20 mouse cellular contexts compared by ENCODE assay signal in genomic region chr13:34292042-34292441, GRCm38 (mm10). TPM values are rescaled to one million over a fixed set of nuclear protein-coding genes. Genes with fewer than 3 reads are reported as not detected.
DNase-seq lines count a peak whose midpoint lies in the region; ATAC-seq and TF ChIP-seq lines count a peak whose summit lies in the region.
"Had no signal": no experiment of that assay in that cellular context is flagged by ENCODE, and none has a peak within 500 bp of the region (broad histone marks: within the 10 kb centered on the region; RNA-seq: fewer than 3 reads in every experiment).

No protein-coding gene starts in this region.

- intact Hi-C loops in left cerebral cortex, postnatal 25 days (cut with DNase I) = no loop called here

- no peak overlapping the region for H3K27ac ChIP-seq in kidney, embryonic 14.5 days (ENCODE audit: low read depth, low read length)
- no peak overlapping the region for H3K27ac ChIP-seq in kidney, embryonic 15.5 days
- no peak overlapping the region for H3K27ac ChIP-seq in liver, embryonic 14.5 days
- no peak overlapping the region for H3K27ac ChIP-seq in forebrain, embryonic 16.5 days (ENCODE audit: low read length)
- H3K27ac ChIP-seq: embryonic facial prominence, embryonic 12.5 days; forebrain, embryonic 12.5 days; gastrocnemius, adult 2 months; hindbrain, embryonic 10.5 days; limb, embryonic 15.5 days; midbrain, embryonic 13.5 days had no signal

- no peak overlapping the region for H3K4me3 ChIP-seq in kidney, embryonic 14.5 days (ENCODE audit: low read length)
- H3K4me3 ChIP-seq in kidney, embryonic 15.5 days (replicated peaks) = no peak overlapping the region
- no peak overlapping the region for H3K4me3 ChIP-seq in liver, embryonic 14.5 days (ENCODE audit: insufficient read depth in 1 of 2, low read depth in 2 of 2, low read length in 2 of 2)
- H3K4me3 ChIP-seq in myocyte = no peak overlapping the region
- H3K4me3 ChIP-seq in forebrain, embryonic 16.5 days (replicated peaks; ENCODE audit: low read length) = no peak overlapping the region
- H3K4me3 ChIP-seq: embryonic facial prominence, embryonic 12.5 days; forebrain, embryonic 12.5 days; gastrocnemius, adult 2 months; heart, embryonic 12.5 days; hindbrain, embryonic 10.5 days; limb, embryonic 15.5 days; midbrain, embryonic 13.5 days had no signal

- no peaks in the 10 kb centered on the region for H3K79me2 ChIP-seq in myocyte (ENCODE audit: control insufficient read depth, insufficient read depth)

- no peak for TF ChIP-seq POLR2A in myocyte (IDR thresholded peaks at IDR 0.05; ENCODE audit: insufficient read length, low read depth)

- no peak for ATAC-seq in kidney, embryonic 14.5 days (ENCODE audit: low FRiP score, low TSS enrichment)
- 0 out of 2 replicates have a peak, but pooled peaks have one; percentile 25 for ATAC-seq in kidney, embryonic 15.5 days (replicated peaks; ENCODE audit: low FRiP score)
- ATAC-seq in liver, embryonic 14.5 days (ENCODE audit: insufficient read depth) = peak; percentile 54; the same call in 1 of the 2 replicates
- ATAC-seq in forebrain, embryonic 16.5 days = no peak
- ATAC-seq: intestine, embryonic 16.5 days; midbrain, embryonic 13.5 days had no signal

- 56% methylated on average over 2 of the region's 2 CpGs for WGBS in kidney, embryonic 14.5 days
- WGBS in kidney, embryonic 15.5 days = 65% methylated on average over 2 of the region's 2 CpGs
- whole genome bisulfite sequencing in liver, embryonic 14.5 days (ENCODE audit: insufficient replicate concordance) = 71% methylated on average over 2 of the region's 2 CpGs
- 81% methylated on average over 2 of the region's 2 CpGs for WGBS in forebrain, embryonic 16.5 days

- H3K4me2 ChIP-seq in kidney, embryonic 14.5 days (replicated peaks; ENCODE audit: low read depth, low read length) = no peak overlapping the region
- no peak overlapping the region for H3K4me2 ChIP-seq in kidney, embryonic 15.5 days
- no peak overlapping the region for H3K4me2 ChIP-seq in liver, embryonic 14.5 days (ENCODE audit: low read depth)
- no peak overlapping the region for H3K4me2 ChIP-seq in myocyte (ENCODE audit: low read depth)
- no peak overlapping the region for H3K4me2 ChIP-seq in forebrain, embryonic 16.5 days (ENCODE audit: low read length)
- H3K4me2 ChIP-seq: embryonic facial prominence, embryonic 12.5 days; forebrain, embryonic 12.5 days; heart, embryonic 12.5 days; limb, embryonic 15.5 days; midbrain, embryonic 13.5 days had no signal

- no peaks in the 10 kb centered on the region for H3K9me3 ChIP-seq in kidney, embryonic 14.5 days (ENCODE audit: control insufficient read depth, low read length)
- no peaks in the 10 kb centered on the region for H3K9me3 ChIP-seq in kidney, embryonic 15.5 days (replicated peaks)
- H3K9me3 ChIP-seq in liver, embryonic 14.5 days (ENCODE audit: control insufficient read depth, low read length) = no peaks in the 10 kb centered on the region
- no peaks in the 10 kb centered on the region for H3K9me3 ChIP-seq in forebrain, embryonic 16.5 days (ENCODE audit: control insufficient read depth, low read length)
- H3K9me3 ChIP-seq: embryonic facial prominence, embryonic 12.5 days; forebrain, embryonic 12.5 days; G1E; heart, embryonic 12.5 days; hindbrain, embryonic 10.5 days; limb, embryonic 15.5 days; midbrain, embryonic 13.5 days had no signal

- no peak overlapping the region for H3ac ChIP-seq in myocyte (ENCODE audit: control insufficient read depth, insufficient read length)

- no peak for TF ChIP-seq EP300 in liver, embryonic 14.5 days (IDR thresholded peaks at IDR 0.05; ENCODE audit: low read depth)

- no peak for TF ChIP-seq CTCF in liver, embryonic 14.5 days (IDR thresholded peaks at IDR 0.05; ENCODE audit: low read depth)

- 0 out of 2 replicates have a peak, but pooled peaks cover 2% of the 10 kb centered on the region for H3K4me1 ChIP-seq in kidney, embryonic 14.5 days (ENCODE audit: control insufficient read depth, insufficient read depth, low read length)
- peaks cover 8% of the 10 kb centered on the region; the same call in 1 of the 2 replicates for H3K4me1 ChIP-seq in kidney, embryonic 15.5 days
- peaks cover 0 to 22% of the 10 kb centered on the region in 2 experiments; a peak in 2 of 4 replicates for H3K4me1 ChIP-seq in liver, embryonic 14.5 days (replicated peaks; ENCODE audit: control insufficient read depth in 2 of 2, insufficient read depth in 2 of 2, low read length in 1 of 2)
- peaks cover 11% of the 10 kb centered on the region; the same call in 1 of the 2 replicates for H3K4me1 ChIP-seq in forebrain, embryonic 16.5 days (replicated peaks; ENCODE audit: control insufficient read depth, insufficient read depth, low read length)
- H3K4me1 ChIP-seq: embryonic facial prominence, embryonic 12.5 days had no signal

- no peaks in the 10 kb centered on the region for H3K36me3 ChIP-seq in kidney, embryonic 14.5 days (ENCODE audit: control insufficient read depth, insufficient read depth, low read length)
- H3K36me3 ChIP-seq in kidney, embryonic 15.5 days = no peaks in the 10 kb centered on the region
- peaks cover 37% of the 10 kb centered on the region for H3K36me3 ChIP-seq in liver, embryonic 14.5 days (replicated peaks; ENCODE audit: control insufficient read depth, insufficient read depth, low read depth)
- H3K36me3 ChIP-seq in myocyte (ENCODE audit: control insufficient read depth, insufficient read depth) = no peaks in the 10 kb centered on the region
- 0 out of 2 replicates have a peak, but pooled peaks cover 3% of the 10 kb centered on the region for H3K36me3 ChIP-seq in forebrain, embryonic 16.5 days (ENCODE audit: control insufficient read depth, insufficient read depth)
- H3K36me3 ChIP-seq: embryonic facial prominence, embryonic 12.5 days; limb, embryonic 15.5 days had no signal

- H3K9ac ChIP-seq in kidney, embryonic 14.5 days (ENCODE audit: low read depth, low read length) = no peak overlapping the region
- no peak overlapping the region for H3K9ac ChIP-seq in kidney, embryonic 15.5 days
- no peak overlapping the region for H3K9ac ChIP-seq in liver, embryonic 14.5 days (replicated peaks)
- H3K9ac ChIP-seq in forebrain, embryonic 16.5 days (replicated peaks; ENCODE audit: low read depth, low read length) = no peak overlapping the region
- H3K9ac ChIP-seq: embryonic facial prominence, embryonic 12.5 days; forebrain, embryonic 12.5 days; heart, embryonic 12.5 days; limb, embryonic 15.5 days; midbrain, embryonic 13.5 days had no signal

- peak; percentile 86 for DNase-seq in kidney, adult 11 months
- DNase-seq in liver, embryonic 14.5 days (ENCODE audit: low read depth in 3 of 3, low spot score in 3 of 3) = no peak
- no peak for DNase-seq in left cerebral cortex, postnatal 25 days (ENCODE audit: low spot score in 2 of 2)
- DNase-seq in heart, adult 18-20 months = no peak
- DNase-seq: B cell, adult 2 months; cerebellum, postnatal 10 days; gastrocnemius, adult 2 months; layer of hippocampus, postnatal 36 days had no signal

- H3K27me3 ChIP-seq in kidney, embryonic 14.5 days (ENCODE audit: control insufficient read depth, insufficient read depth, low read length) = no peaks in the 10 kb centered on the region
- no peaks in the 10 kb centered on the region for H3K27me3 ChIP-seq in kidney, embryonic 15.5 days
- H3K27me3 ChIP-seq in liver, embryonic 14.5 days (ENCODE audit: control insufficient read depth, insufficient read depth, low read length) = no peaks in the 10 kb centered on the region
- no peaks in the 10 kb centered on the region for H3K27me3 ChIP-seq in myocyte (ENCODE audit: control insufficient read depth, insufficient read depth, insufficient read length)
- H3K27me3 ChIP-seq in forebrain, embryonic 16.5 days (replicated peaks; ENCODE audit: control insufficient read depth, insufficient read depth, low read length) = no peaks in the 10 kb centered on the region
- H3K27me3 ChIP-seq: embryonic facial prominence, embryonic 12.5 days; forebrain, embryonic 12.5 days; heart, embryonic 12.5 days; limb, embryonic 15.5 days; midbrain, embryonic 13.5 days had no signal

TF ChIP-seq in myocyte, 11 proteins besides CTCF, POLR2A, EP300 and RAD21:
- TF ChIP-seq REST (IDR thresholded peaks at IDR 0.05; ENCODE audit: insufficient read depth, insufficient read length) = no peak
- no peak for TF ChIP-seq MYOG (IDR thresholded peaks at IDR 0.05; ENCODE audit: control insufficient read depth in 1 of 3, insufficient read depth in 1 of 3, insufficient read length in 2 of 3, low read depth in 2 of 3)
- TF ChIP-seq SRF (IDR thresholded peaks at IDR 0.05; ENCODE audit: control insufficient read depth, insufficient read length, low read depth) = no peak
- TF ChIP-seq MAX (IDR thresholded peaks at IDR 0.05; ENCODE audit: low read depth) = no peak
- TF ChIP-seq TCF12 (IDR thresholded peaks at IDR 0.05; ENCODE audit: insufficient read depth, poor library complexity, severe bottlenecking) = no peak
- TF ChIP-seq CEBPB (IDR thresholded peaks at IDR 0.05; ENCODE audit: insufficient read depth, poor library complexity, severe bottlenecking) = no peak
- no peak for TF ChIP-seq E2F4 (IDR thresholded peaks at IDR 0.05; ENCODE audit: insufficient read depth)
- no peak for TF ChIP-seq TCF3 (IDR thresholded peaks at IDR 0.05; ENCODE audit: insufficient read length, low read depth)
- peak; percentile 34 for TF ChIP-seq USF1 (IDR thresholded peaks at IDR 0.05; ENCODE audit: low read depth)
- TF ChIP-seq POLR2AphosphoS2 (IDR thresholded peaks at IDR 0.05; ENCODE audit: insufficient read length, low read depth) = no peak
- TF ChIP-seq MYOD1 (IDR thresholded peaks at IDR 0.05; ENCODE audit: control insufficient read depth in 1 of 3, insufficient read length in 2 of 3, low read depth in 2 of 3) = peak in 1 of 3 experiments; percentile 3

RNA-seq across cellular contexts. Expression of gene Slc22a23, which starts 52.9 kb away (rescaled TPM):
- 2.3 and 2.8 TPM in 2 replicates for polyA plus RNA-seq in kidney, embryonic 14.5 days (2014; fragmentation: Nextera tagmentation; extraction: Ambion mirVana)
- polyA plus RNA-seq in kidney, embryonic 15.5 days (2015; fragmentation: Nextera tagmentation; extraction: Ambion mirVana) = 2.4 and 2.6 TPM in 2 replicates
- 21.4 and 24.4 TPM in 2 replicates for polyA plus RNA-seq in liver, embryonic 14.5 days (2012; rRNA removed)
- 9.3 and 11.9 TPM in 2 replicates for polyA plus RNA-seq in liver, embryonic 14.5 days (2014; fragmentation: Nextera tagmentation; extraction: Ambion mirVana)
- 8.5 TPM for polyA plus RNA-seq in myocyte (2012; fragmentation: generic; extraction: Trizol)
- 11.2 and 13.0 TPM in 2 replicates for polyA plus RNA-seq in forebrain, embryonic 16.5 days (2015; fragmentation: Nextera tagmentation; extraction: Ambion mirVana)
- total RNA-seq in left cerebral cortex, postnatal 25 days (2021) = 10 to 100 TPM; 58.9 to 59.3 TPM
- 10 to 100 TPM; 10.3 to 13.7 TPM for total RNA-seq in heart, adult 18-20 months (2021)

Comparison
In these comparisons a context has a peak if more than half of its experiments do, and no peak if none do; other contexts are left out.
1. ATAC-seq: peak in kidney, embryonic 15.5 days (single experiment) and liver, embryonic 14.5 days (single experiment); none in kidney, embryonic 14.5 days (single experiment) and forebrain, embryonic 16.5 days (single experiment).